Mouse (Mus musculus): ENCODE results near the gene Rnf212b. TPM values are rescaled to one million over a fixed set of nuclear protein-coding genes. Genes with fewer than 3 reads are reported as not detected.
A peak's percentile ranks its signal among the peaks of the same experiment; 100 is the strongest.

The Rnf212b gene
- polyA plus RNA-seq, 1 experiment from 2014 or later: 0.16 TPM

GRCm38 (mm10) chr14:54817791-54818190, 3.9 kb downstream of the Rnf212b start:
- ATAC-seq (ENCODE audit: low FRiP score, low TSS enrichment): no peak
- 47% methylated on average over 2 of the region's 2 CpGs for WGBS
- Histone ChIP-seq H3K4me2 (replicated peaks; ENCODE audit: low read depth, low read length) (no peak overlapping the region), H3K27me3 (ENCODE audit: insufficient read depth, low read length) (no peaks in the 10 kb centered on the region), H3K9ac (replicated peaks; ENCODE audit: low read length) (no peak overlapping the region), H3K27ac (ENCODE audit: low read length) (no peak overlapping the region), H3K4me3 (ENCODE audit: low read length) (no peak overlapping the region), H3K36me3 (ENCODE audit: insufficient read depth, low read length) (no peaks in the 10 kb centered on the region), H3K9me3 (ENCODE audit: low read length) (no peaks in the 10 kb centered on the region), H3K4me1 (ENCODE audit: insufficient read depth, low read length) (0 out of 2 replicates have a peak, but pooled peaks cover 3% of the 10 kb centered on the region)

- ATAC-seq (ENCODE audit: low FRiP score, low TSS enrichment): peak; percentile 31; the same call in 1 of the 2 replicates
- H3K36me3 ChIP-seq (ENCODE audit: insufficient read depth, low read length): no peaks in the 10 kb centered on the region
- 58% methylated on average over 2 of the region's 2 CpGs for WGBS
- H3K9ac ChIP-seq (replicated peaks; ENCODE audit: low read length): no peak overlapping the region
- H3K27me3 ChIP-seq (ENCODE audit: insufficient read depth, low read length): no peaks in the 10 kb centered on the region
- no peak overlapping the region for H3K4me2 ChIP-seq (replicated peaks; ENCODE audit: low read depth, low read length)
- peak overlapping the region; percentile 63 for H3K27ac ChIP-seq (ENCODE audit: low read length)
- no peak overlapping the region for H3K4me3 ChIP-seq (ENCODE audit: low read length)
- H3K9me3 ChIP-seq (ENCODE audit: low read length): no peaks in the 10 kb centered on the region
- H3K4me1 ChIP-seq (ENCODE audit: insufficient read depth, low read length): 0 out of 2 replicates have a peak, but pooled peaks cover 3% of the 10 kb centered on the region
Measured at GRCm38 (mm10) chr14:54822301-54822700, 8.4 kb downstream of the Rnf212b start.

- H3K4me3 ChIP-seq (ENCODE audit: low read length): no peak overlapping the region
- no peak for ATAC-seq (ENCODE audit: low FRiP score, low TSS enrichment)
- WGBS: 66% methylated on average over 1 of the region's 1 CpGs
- no peak overlapping the region for H3K9ac ChIP-seq (replicated peaks; ENCODE audit: low read length)
- H3K4me1 ChIP-seq (ENCODE audit: insufficient read depth, low read length): 0 out of 2 replicates have a peak, but pooled peaks cover 3% of the 10 kb centered on the region
- no peaks in the 10 kb centered on the region for H3K9me3 ChIP-seq (ENCODE audit: low read length)
- no peaks in the 10 kb centered on the region for H3K27me3 ChIP-seq (ENCODE audit: insufficient read depth, low read length)
- H3K27ac ChIP-seq (ENCODE audit: low read length): peak overlapping the region; percentile 72
- no peak overlapping the region for H3K4me2 ChIP-seq (replicated peaks; ENCODE audit: low read depth, low read length)
- no peaks in the 10 kb centered on the region for H3K36me3 ChIP-seq (ENCODE audit: insufficient read depth, low read length)
Measured at GRCm38 (mm10) chr14:54823716-54824115, 9.8 kb downstream of the Rnf212b start.

GRCm38 (mm10) chr14:54843461-54843860, 29.5 kb downstream of the Rnf212b start:
- H3K9ac ChIP-seq (replicated peaks; ENCODE audit: low read length): no peak overlapping the region
- no peak for ATAC-seq (ENCODE audit: low FRiP score, low TSS enrichment)
- peaks cover 3% of the 10 kb centered on the region for H3K4me1 ChIP-seq (ENCODE audit: insufficient read depth, low read length)
- WGBS: 3% methylated on average over 4 of the region's 4 CpGs
- no peak overlapping the region for H3K4me2 ChIP-seq (replicated peaks; ENCODE audit: low read depth, low read length)
- no peaks in the 10 kb centered on the region for H3K36me3 ChIP-seq (ENCODE audit: insufficient read depth, low read length)
- peaks cover 9% of the 10 kb centered on the region; the same call in 1 of the 2 replicates for H3K27me3 ChIP-seq (ENCODE audit: insufficient read depth, low read length)
- no peak overlapping the region for H3K4me3 ChIP-seq (ENCODE audit: low read length)
- H3K27ac ChIP-seq (ENCODE audit: low read length): no peak overlapping the region
- H3K9me3 ChIP-seq (ENCODE audit: low read length): no peaks in the 10 kb centered on the region

GRCm38 (mm10) chr14:54855726-54856125, 41.8 kb downstream of the Rnf212b start:
- Histone ChIP-seq H3K9me3 (ENCODE audit: low read length) (no peaks in the 10 kb centered on the region), H3K36me3 (ENCODE audit: insufficient read depth, low read length) (peaks cover 23% of the 10 kb centered on the region), H3K4me3 (ENCODE audit: low read length) (no peak overlapping the region), H3K4me2 (replicated peaks; ENCODE audit: low read depth, low read length) (no peak overlapping the region), H3K27me3 (ENCODE audit: insufficient read depth, low read length) (no peaks in the 10 kb centered on the region), H3K27ac (ENCODE audit: low read length) (no peak overlapping the region), H3K4me1 (ENCODE audit: insufficient read depth, low read length) (no peaks in the 10 kb centered on the region), H3K9ac (replicated peaks; ENCODE audit: low read length) (no peak overlapping the region)
- ATAC-seq (ENCODE audit: low FRiP score, low TSS enrichment): no peak
- 92% methylated on average over 3 of the region's 3 CpGs for WGBS

GRCm38 (mm10) chr14:54856703-54857102, 42.8 kb downstream of the Rnf212b start:
- Histone ChIP-seq H3K4me1 (ENCODE audit: insufficient read depth, low read length) (no peaks in the 10 kb centered on the region), H3K36me3 (ENCODE audit: insufficient read depth, low read length) (peaks cover 23% of the 10 kb centered on the region), H3K4me3 (ENCODE audit: low read length) (no peak overlapping the region), H3K9me3 (ENCODE audit: low read length) (no peaks in the 10 kb centered on the region), H3K4me2 (replicated peaks; ENCODE audit: low read depth, low read length) (no peak overlapping the region), H3K27me3 (ENCODE audit: insufficient read depth, low read length) (no peaks in the 10 kb centered on the region), H3K9ac (replicated peaks; ENCODE audit: low read length) (no peak overlapping the region), H3K27ac (ENCODE audit: low read length) (no peak overlapping the region)
- ATAC-seq (ENCODE audit: low FRiP score, low TSS enrichment): no peak
- 86% methylated on average over 7 of the region's 7 CpGs for WGBS

- WGBS: 90% methylated on average over 9 of the region's 9 CpGs
- Histone ChIP-seq H3K9ac (replicated peaks; ENCODE audit: low read length) (no peak overlapping the region), H3K36me3 (ENCODE audit: insufficient read depth, low read length) (peaks cover 23% of the 10 kb centered on the region), H3K27me3 (ENCODE audit: insufficient read depth, low read length) (no peaks in the 10 kb centered on the region), H3K27ac (ENCODE audit: low read length) (no peak overlapping the region), H3K9me3 (ENCODE audit: low read length) (no peaks in the 10 kb centered on the region), H3K4me2 (replicated peaks; ENCODE audit: low read depth, low read length) (no peak overlapping the region), H3K4me3 (ENCODE audit: low read length) (no peak overlapping the region), H3K4me1 (ENCODE audit: insufficient read depth, low read length) (no peaks in the 10 kb centered on the region)
- ATAC-seq (ENCODE audit: low FRiP score, low TSS enrichment): no peak
Measured at GRCm38 (mm10) chr14:54857891-54858290, 44.0 kb downstream of the Rnf212b start.

- H3K4me1 ChIP-seq (ENCODE audit: insufficient read depth, low read length): 0 out of 2 replicates have a peak, but pooled peaks cover 2% of the 10 kb centered on the region
- WGBS: 50% methylated on average over 2 of the region's 2 CpGs
- H3K9ac ChIP-seq (replicated peaks; ENCODE audit: low read length): no peak overlapping the region
- no peak overlapping the region for H3K27ac ChIP-seq (ENCODE audit: low read length)
- no peaks in the 10 kb centered on the region for H3K27me3 ChIP-seq (ENCODE audit: insufficient read depth, low read length)
- no peak overlapping the region for H3K4me3 ChIP-seq (ENCODE audit: low read length)
- peaks cover 17% of the 10 kb centered on the region for H3K36me3 ChIP-seq (ENCODE audit: insufficient read depth, low read length)
- no peak for ATAC-seq (ENCODE audit: low FRiP score, low TSS enrichment)
- no peaks in the 10 kb centered on the region for H3K9me3 ChIP-seq (ENCODE audit: low read length)
- H3K4me2 ChIP-seq (replicated peaks; ENCODE audit: low read depth, low read length): no peak overlapping the region
Measured at GRCm38 (mm10) chr14:54860511-54860910, 46.6 kb downstream of the Rnf212b start.

GRCm38 (mm10) chr14:54863501-54864312, 49.8 kb downstream of the Rnf212b start:
- WGBS: under 1% methylated on average over 56 of the region's 56 CpGs
- Histone ChIP-seq H3K4me2 (replicated peaks; ENCODE audit: low read depth, low read length) (peak overlapping the region; percentile 73), H3K9ac (replicated peaks; ENCODE audit: low read length) (peak overlapping the region; percentile 89), H3K4me3 (ENCODE audit: low read length) (peak overlapping the region; percentile 83), H3K36me3 (ENCODE audit: insufficient read depth, low read length) (no peaks in the 10 kb centered on the region), H3K9me3 (ENCODE audit: low read length) (no peaks in the 10 kb centered on the region), H3K4me1 (ENCODE audit: insufficient read depth, low read length) (0 out of 2 replicates have a peak, but pooled peaks cover 2% of the 10 kb centered on the region), H3K27ac (ENCODE audit: low read length) (peak overlapping the region; percentile 85), H3K27me3 (ENCODE audit: insufficient read depth, low read length) (no peaks in the 10 kb centered on the region)
- peak; percentile 100 for ATAC-seq (ENCODE audit: low FRiP score, low TSS enrichment)

All from kidney, embryonic 16.5 days (tissue).